Mouse (Mus musculus) spleen, adult 2 months (tissue): ENCODE results near the gene Mog.

Experiments
- CTCF ChIP-seq: fragments of 200-500 bp; IDR thresholded peaks from 2 replicates; pipeline ENCODE4 v1.5.1; 2011; ENCODE audit warnings: mild to moderate bottlenecking, inconsistent platforms; ENCODE audit not compliant: insufficient read depth, insufficient read length, insufficient replicate concordance; ENCODE audit errors: extremely low read depth
- POLR2A ChIP-seq: fragments of 200-500 bp; IDR thresholded peaks from 2 replicates; pipeline ENCODE4 v1.6.1; 2011; ENCODE audit warnings: low read depth, low read length, inconsistent platforms

GRCm38 (mm10) chr17:37063063-37063462, 39.9 kb upstream of the Mog start:
- TF ChIP-seq CTCF (no peak), POLR2A (no peak)
